Mouse (Mus musculus) E14TG2a.4 (cell line): ENCODE data around the gene Chn1.

Source experiments
- CTCF ChIP-seq: conservative IDR thresholded peaks from 2 replicates; pipeline ENCODE4 v1.5.1; 2014; ENCODE audit warnings: low read length
- NANOG ChIP-seq: IDR thresholded peaks from 2 replicates; pipeline ENCODE4 v1.6.1; 2014; ENCODE audit warnings: borderline replicate concordance, low read length, mixed read lengths
- POU5F1 ChIP-seq: IDR thresholded peaks from 2 replicates; pipeline ENCODE4 v1.6.1; 2014; ENCODE audit warnings: low read length, borderline replicate concordance

DNA sequence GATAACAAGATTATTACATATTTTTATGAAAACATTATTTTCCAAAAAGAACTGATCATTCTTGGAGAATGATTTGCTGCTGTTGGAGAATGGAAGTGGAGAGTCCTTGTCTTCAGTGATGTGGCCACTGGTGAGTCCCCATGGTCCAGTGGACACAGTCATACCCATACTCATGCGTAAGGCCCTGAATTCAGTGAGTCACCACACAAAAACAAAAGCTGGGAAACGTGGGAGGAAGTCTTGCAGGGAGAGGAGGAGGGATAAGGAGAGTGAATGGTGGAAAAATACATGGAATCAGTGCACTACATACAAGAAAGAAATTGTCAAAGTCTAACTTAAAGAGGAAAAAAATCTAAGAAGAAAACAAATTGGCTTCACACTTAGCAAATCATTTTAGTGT, 47.3 kb downstream of the Chn1 start:
- TF ChIP-seq CTCF, result no peak
- TF ChIP-seq POU5F1, result no peak
- no peak for TF ChIP-seq NANOG
